Mouse (Mus musculus) midbrain, embryonic 16.5 days (tissue): ENCODE results near the gene Fah. TPM values are rescaled to one million over a fixed set of nuclear protein-coding genes. Genes with fewer than 3 reads are reported as not detected.

Experiments used
- ATAC-seq: fragments of 200-750 bp; cut with Nextera tagmentation; 2 replicates; pipeline ENCODE4 v1.8.0; 2017; ENCODE audit warnings: moderate TSS enrichment
- H3K27ac ChIP-seq: fragments of 300-500 bp; sonication (generic); 2 replicates; pipeline ENCODE4 v1.5.1; 2014; ENCODE audit warnings: mild to moderate bottlenecking, low read length, mixed read lengths
- H3K27me3 ChIP-seq: fragments of 300-500 bp; sonication (generic); 2 replicates; pipeline ENCODE4 v1.6.1; 2014; ENCODE audit warnings: low read depth, low read length, mixed read lengths; ENCODE audit not compliant: control insufficient read depth, insufficient read depth
- H3K36me3 ChIP-seq: fragments of 300-500 bp; sonication (generic); 2 replicates; pipeline ENCODE4 v1.6.1; 2014; ENCODE audit warnings: mild to moderate bottlenecking, low read length, moderate library complexity, mixed read lengths; ENCODE audit not compliant: control insufficient read depth, insufficient read depth
- H3K4me1 ChIP-seq: fragments of 300-500 bp; sonication (generic); 2 replicates; pipeline ENCODE4 v1.6.1; 2014; ENCODE audit warnings: mild to moderate bottlenecking, low read length, mixed read lengths; ENCODE audit not compliant: control insufficient read depth, insufficient read depth
- H3K4me2 ChIP-seq: fragments of 300-500 bp; sonication (generic); 2 replicates; pipeline ENCODE4 v1.6.1; 2014; ENCODE audit warnings: mild to moderate bottlenecking, low read length, mixed read lengths
- H3K4me3 ChIP-seq: fragments of 300-500 bp; sonication (generic); 2 replicates; pipeline ENCODE4 v1.5.1; 2014; ENCODE audit warnings: low read depth, mild to moderate bottlenecking, low read length, moderate library complexity, mixed read lengths
- H3K9ac ChIP-seq: fragments of 300-500 bp; sonication (generic); 2 replicates; pipeline ENCODE4 v1.6.1; 2014; ENCODE audit warnings: low read depth, low read length, mixed read lengths
- H3K9me3 ChIP-seq: fragments of 300-500 bp; sonication (generic); replicated peaks from 2 replicates; pipeline ENCODE4 v1.6.1; 2014; ENCODE audit warnings: mild to moderate bottlenecking, low read length, mixed read lengths; ENCODE audit not compliant: control insufficient read depth, poor library complexity, severe bottlenecking
- WGBS: fragments of 180-500 bp; shearing (Covaris S2); extraction: QIAGEN DNeasy Blood & Tissue Kit; methylation state at CpG from one replicate; pipeline ENCODE4 v1.1.7; 2014; 5-methylcytosine and 5-hydroxymethylcytosine counted together
- polyA plus RNA-seq: library from polyadenylated mRNA; unstranded; fragments of >200 nt; fragmentation: Nextera tagmentation; extraction: Ambion mirVana; gene quantifications from 2 replicates; pipeline ENCODE4 v1.2.1, GENCODE M21; 2015

Fah gene
- polyA plus RNA-seq, 1 experiment from 2014 or later: 13.6 TPM

DNA sequence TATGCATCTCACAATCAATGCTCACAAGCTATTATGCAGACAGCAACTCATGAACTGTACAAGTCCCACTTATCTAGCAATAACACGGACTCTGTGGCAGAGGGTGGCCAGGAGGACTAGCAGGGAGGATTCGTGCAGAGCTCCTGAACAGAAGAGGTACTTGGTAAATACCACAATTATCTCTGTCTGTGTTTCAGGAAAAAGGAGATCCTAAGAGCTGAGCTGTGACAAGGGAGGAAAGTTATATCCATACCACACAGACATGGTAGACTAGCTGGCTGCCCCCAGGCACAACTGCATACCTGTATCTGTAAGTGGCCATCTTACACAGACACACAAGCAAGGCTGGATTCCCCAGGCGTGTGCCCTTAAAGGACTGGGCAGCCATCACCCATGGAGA is 5.2 kb downstream of the Fah start:
- no peaks in the 10 kb centered on the region for H3K36me3 ChIP-seq
- no peaks in the 10 kb centered on the region for H3K27me3 ChIP-seq
- ATAC-seq: no peak
- no peak overlapping the region for H3K4me3 ChIP-seq
- no peak overlapping the region for H3K27ac ChIP-seq
- H3K4me2 ChIP-seq: no peak overlapping the region
- H3K4me1 ChIP-seq: peaks cover 8% of the 10 kb centered on the region
- H3K9ac ChIP-seq: no peak overlapping the region
- 92% methylated on average over 3 of the region's 3 CpGs for WGBS
- H3K9me3 ChIP-seq: no peaks in the 10 kb centered on the region

DNA sequence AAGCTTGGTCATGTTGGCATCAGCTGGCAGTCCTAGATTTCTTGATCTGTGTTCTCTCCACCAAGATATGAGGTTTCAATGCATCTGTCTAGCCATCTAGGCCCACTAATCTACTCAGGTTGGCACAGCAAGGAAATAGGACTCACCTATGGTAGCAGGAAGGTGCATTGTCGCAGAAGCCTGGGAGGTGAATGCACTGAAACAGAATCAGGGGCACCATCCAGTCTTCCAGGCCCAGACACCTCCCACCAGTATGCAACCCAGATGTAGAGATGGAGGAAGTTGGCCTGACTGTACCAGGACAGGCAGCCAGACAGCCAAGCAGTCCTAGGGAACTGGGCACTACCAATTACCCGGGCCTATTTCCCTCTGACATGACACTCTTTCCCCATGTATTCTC is 5.9 kb downstream of the Fah start:
- H3K4me1 ChIP-seq: peaks cover 8% of the 10 kb centered on the region
- H3K4me3 ChIP-seq: no peak overlapping the region
- ATAC-seq: no peak

DNA sequence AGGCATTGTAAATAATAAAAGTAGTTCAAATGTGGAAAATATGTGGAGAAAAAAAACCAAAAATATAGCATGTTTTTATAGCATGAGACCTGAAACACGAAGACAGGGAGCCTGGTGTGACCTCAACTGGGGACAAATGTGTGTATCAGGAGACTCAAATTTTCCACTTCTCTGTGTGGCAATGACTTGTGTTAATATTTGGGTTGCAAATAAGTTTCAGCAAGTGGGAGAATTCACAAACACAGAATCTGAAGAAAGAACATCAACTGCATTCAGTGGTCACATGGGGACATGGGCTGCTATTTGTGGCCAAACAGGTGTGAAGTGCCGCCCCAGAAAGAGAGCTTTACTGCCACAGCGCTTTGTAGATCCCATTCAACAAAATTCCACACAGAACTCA is 9.9 kb downstream of the Fah start:
- ATAC-seq: no peak
- H3K4me2 ChIP-seq: no peak overlapping the region
- H3K9me3 ChIP-seq: no peaks in the 10 kb centered on the region
- peaks cover 2% of the 10 kb centered on the region; the same call in 1 of the 2 replicates for H3K4me1 ChIP-seq
- no peak overlapping the region for H3K9ac ChIP-seq
- H3K4me3 ChIP-seq: no peak overlapping the region
- WGBS: 87% methylated on average over 3 of the region's 3 CpGs
- no peaks in the 10 kb centered on the region for H3K27me3 ChIP-seq
- no peak overlapping the region for H3K27ac ChIP-seq
- no peaks in the 10 kb centered on the region for H3K36me3 ChIP-seq

More for the DNA sequence above, 5.9 kb downstream of the Fah start:
- 90% methylated on average over 2 of the region's 2 CpGs for WGBS
- H3K9me3 ChIP-seq: no peaks in the 10 kb centered on the region
- no peak overlapping the region for H3K4me2 ChIP-seq
- H3K27ac ChIP-seq: no peak overlapping the region
- H3K36me3 ChIP-seq: no peaks in the 10 kb centered on the region
- no peak overlapping the region for H3K9ac ChIP-seq
- no peaks in the 10 kb centered on the region for H3K27me3 ChIP-seq

- H3K9me3 ChIP-seq: no peaks in the 10 kb centered on the region
Measured at GRCm38 (mm10) chr7:84596002-84596401, 10.5 kb downstream of the Fah start.

GRCm38 (mm10) chr7:84594917-84595303 is 11.6 kb downstream of the Fah start:
- Histone ChIP-seq H3K27ac (no peak overlapping the region), H3K9me3 (no peaks in the 10 kb centered on the region), H3K9ac (no peak overlapping the region), H3K4me1 (peaks cover 2% of the 10 kb centered on the region; the same call in 1 of the 2 replicates), H3K4me2 (peak overlapping the region; percentile 5; the same call in 1 of the 2 replicates), H3K4me3 (no peak overlapping the region), H3K36me3 (no peaks in the 10 kb centered on the region), H3K27me3 (no peaks in the 10 kb centered on the region)
- peak; percentile 44 for ATAC-seq

More at GRCm38 (mm10) chr7:84596002-84596401, 10.5 kb downstream of the Fah start:
- Histone ChIP-seq H3K9ac (no peak overlapping the region), H3K27ac (no peak overlapping the region), H3K36me3 (no peaks in the 10 kb centered on the region), H3K4me1 (peaks cover 2% of the 10 kb centered on the region; the same call in 1 of the 2 replicates), H3K27me3 (no peaks in the 10 kb centered on the region), H3K4me3 (no peak overlapping the region), H3K4me2 (no peak overlapping the region)
- ATAC-seq: no peak
- 81% methylated on average over 3 of the region's 3 CpGs for WGBS

- Histone ChIP-seq H3K9me3 (no peaks in the 10 kb centered on the region), H3K4me3 (no peak overlapping the region), H3K4me1 (peaks cover 2% of the 10 kb centered on the region; the same call in 1 of the 2 replicates), H3K4me2 (peak overlapping the region; percentile 5; the same call in 1 of the 2 replicates), H3K9ac (no peak overlapping the region), H3K27me3 (no peaks in the 10 kb centered on the region), H3K27ac (no peak overlapping the region), H3K36me3 (no peaks in the 10 kb centered on the region)
- WGBS: 47% methylated on average over 8 of the region's 8 CpGs
- ATAC-seq: peak; percentile 88
Measured at GRCm38 (mm10) chr7:84594087-84594916, 12.2 kb downstream of the Fah start.

- WGBS: 88% methylated on average over 3 of the region's 3 CpGs
- Histone ChIP-seq H3K27me3 (no peaks in the 10 kb centered on the region), H3K4me2 (no peak overlapping the region), H3K9ac (no peak overlapping the region), H3K36me3 (no peaks in the 10 kb centered on the region), H3K4me3 (no peak overlapping the region), H3K9me3 (no peaks in the 10 kb centered on the region), H3K4me1 (peaks cover 2% of the 10 kb centered on the region; the same call in 1 of the 2 replicates), H3K27ac (no peak overlapping the region)
- ATAC-seq: no peak
Measured at GRCm38 (mm10) chr7:84591347-84591746, 15.2 kb downstream of the Fah start.

DNA sequence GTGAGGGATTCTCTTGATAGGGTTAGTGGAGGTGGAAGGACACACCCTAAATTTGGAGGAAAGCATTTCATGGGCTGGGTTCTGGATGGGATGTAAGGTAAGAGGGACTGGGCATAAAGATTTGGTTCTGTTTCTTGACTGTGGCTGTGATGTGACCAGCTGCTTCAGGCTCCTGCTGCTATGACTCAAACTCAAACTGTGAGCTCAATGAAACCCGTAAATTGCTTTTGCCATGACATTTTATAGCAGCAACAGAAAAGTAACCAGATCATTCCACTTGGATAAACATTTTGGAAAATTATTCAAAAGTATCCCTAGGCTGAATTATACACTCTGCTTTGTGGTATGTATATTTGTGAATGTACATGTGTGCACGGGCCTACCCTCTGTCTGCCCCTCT is 15.9 kb downstream of the Fah start:
- Histone ChIP-seq H3K4me3 (no peak overlapping the region), H3K27ac (no peak overlapping the region), H3K4me2 (no peak overlapping the region), H3K4me1 (peaks cover 2% of the 10 kb centered on the region; the same call in 1 of the 2 replicates), H3K36me3 (no peaks in the 10 kb centered on the region), H3K9ac (no peak overlapping the region), H3K27me3 (no peaks in the 10 kb centered on the region), H3K9me3 (no peaks in the 10 kb centered on the region)
- no peak for ATAC-seq
- WGBS: 84% methylated on average over 2 of the region's 2 CpGs

- no peaks in the 10 kb centered on the region for H3K9me3 ChIP-seq
- H3K4me2 ChIP-seq: no peak overlapping the region
- H3K27ac ChIP-seq: no peak overlapping the region
- no peaks in the 10 kb centered on the region for H3K36me3 ChIP-seq
- no peaks in the 10 kb centered on the region for H3K4me1 ChIP-seq
- H3K4me3 ChIP-seq: no peak overlapping the region
- ATAC-seq: peak; percentile 37; the same call in 1 of the 2 replicates
- no peak overlapping the region for H3K9ac ChIP-seq
- H3K27me3 ChIP-seq: no peaks in the 10 kb centered on the region
- WGBS: 86% methylated on average over 5 of the region's 5 CpGs
Measured at GRCm38 (mm10) chr7:84587101-84587783, 19.3 kb downstream of the Fah start.
